Mouse (Mus musculus) T-helper 1 cell (primary cell): ENCODE measurements around the gene Ctnna3.
"Not testable (repeated sequence)": the region's sequence is repeated elsewhere in the genome, so short reads cannot be mapped to it uniquely, and the experiment has no call there.

Experiments used
- in situ Hi-C: fragments of 300-600 bp; cut with MboI, MseI; formaldehyde crosslinking; loops from one replicate; pipeline ENCODE4 v1.15.1; 2025; ENCODE audit warnings: high pct_unique_total_duplicates

Ctnna3 gene

GRCm38 (mm10) chr10:64876506-64876905 lies 1446.6 kb downstream of the Ctnna3 start:
- in situ Hi-C loops, result no loop called here

- in situ Hi-C loops, result no loop called here
These were observed 1450.0 kb downstream of the Ctnna3 start for GRCm38 (mm10) chr10:64879860-64880259.

- in situ Hi-C loops, result no loop called here
These were observed 1457.0 kb downstream of the Ctnna3 start for GRCm38 (mm10) chr10:64886946-64887345.

GRCm38 (mm10) chr10:64892458-64892857 lies 1462.6 kb downstream of the Ctnna3 start:
- in situ Hi-C loops, result no loop called here

- in situ Hi-C loops, result no loop called here
These were observed 1468.8 kb downstream of the Ctnna3 start for GRCm38 (mm10) chr10:64898739-64899138.

GRCm38 (mm10) chr10:64901726-64902125 lies 1471.8 kb downstream of the Ctnna3 start:
- in situ Hi-C loops, result no loop called here

- in situ Hi-C loops, result no loop called here
These were observed 1511.1 kb downstream of the Ctnna3 start for GRCm38 (mm10) chr10:64940975-64941374.

- in situ Hi-C loops, result loop anchor here (25.0 kb wide), 1 partner anchor 1371 kb away; no protein-coding TSS in a partner anchor
These were observed 1528.5 kb downstream of the Ctnna3 start for GRCm38 (mm10) chr10:64958391-64958790.

- in situ Hi-C loops, result no loop called here
These were observed 1563.0 kb downstream of the Ctnna3 start for GRCm38 (mm10) chr10:64992871-64993270.

GRCm38 (mm10) chr10:65013525-65013924 lies 1583.6 kb downstream of the Ctnna3 start:
- in situ Hi-C loops, result no loop called here

- in situ Hi-C loops, result no loop called here
These were observed 1592.8 kb downstream of the Ctnna3 start for GRCm38 (mm10) chr10:65022667-65023066.

GRCm38 (mm10) chr10:65033516-65033915 lies 1603.6 kb downstream of the Ctnna3 start:
- in situ Hi-C loops, result not testable (repeated sequence)
